Mouse (Mus musculus) thymus, adult 2 months (tissue): ENCODE data around the gene Ythdc1. TPM values are rescaled to one million over a fixed set of nuclear protein-coding genes. Genes with fewer than 3 reads are reported as not detected.
"Not testable (repeated sequence)": the region's sequence is repeated elsewhere in the genome, so short reads cannot be mapped to it uniquely, and the experiment has no call there.

Experiments
- DNase-seq: peaks from one replicate; pipeline ENCODE4 v3.0.0; 2021
- H3K27ac ChIP-seq: fragments of 200-500 bp; 2 replicates; pipeline ENCODE4 v1.5.1; 2012; ENCODE audit warnings: low read length, control low read depth; ENCODE audit not compliant: control insufficient read depth, insufficient read depth
- H3K27me3 ChIP-seq: fragments of 200-500 bp; 2 replicates; pipeline ENCODE4 v1.6.1; 2012; ENCODE audit warnings: mild to moderate bottlenecking, low read length, moderate library complexity, mixed read lengths; ENCODE audit not compliant: control insufficient read depth, insufficient read depth
- H3K36me3 ChIP-seq: fragments of 200-500 bp; 2 replicates; pipeline ENCODE4 v1.6.1; 2012; ENCODE audit warnings: mild to moderate bottlenecking, low read length, moderate library complexity; ENCODE audit not compliant: control insufficient read depth, insufficient read depth
- H3K4me1 ChIP-seq: fragments of 200-500 bp; replicated peaks from 2 replicates; pipeline ENCODE4 v1.6.1; 2012; ENCODE audit warnings: low read length; ENCODE audit not compliant: control insufficient read depth, insufficient read depth
- H3K4me3 ChIP-seq: fragments of 200-500 bp; 2 replicates; pipeline ENCODE4 v1.5.1; 2012; ENCODE audit warnings: mild to moderate bottlenecking, low read length, control low read depth, moderate library complexity; ENCODE audit not compliant: control insufficient read depth, insufficient read depth
- CTCF ChIP-seq: fragments of 200-500 bp; IDR thresholded peaks from 2 replicates; pipeline ENCODE4 v1.5.1; 2012; ENCODE audit warnings: mild to moderate bottlenecking, control low read depth, low read length, moderate library complexity, borderline replicate concordance; ENCODE audit not compliant: control insufficient read depth, poor library complexity, insufficient read depth; ENCODE audit errors: extremely low read depth
- POLR2A ChIP-seq: fragments of 200-500 bp; IDR thresholded peaks from 2 replicates; pipeline ENCODE4 v1.6.1; 2012; ENCODE audit warnings: mild to moderate bottlenecking, low read length, control low read depth, moderate library complexity; ENCODE audit not compliant: control insufficient read depth, poor library complexity, insufficient read depth; ENCODE audit errors: extremely low read depth
- WGBS: fragments of 180-500 bp; shearing (Covaris S2); methylation state at CpG from one replicate; pipeline ENCODE4 v1.1.7; 2018; 5-methylcytosine and 5-hydroxymethylcytosine counted together
- polyA plus RNA-seq: library from polyadenylated mRNA; depleted of rRNA; stranded (reverse); fragments of >200 nt; gene quantifications from 2 replicates; pipeline ENCODE4 v1.2.3, GENCODE M21; 2012

The Ythdc1 gene
- polyA plus RNA-seq, 1 experiment = 36.2 TPM

DNA sequence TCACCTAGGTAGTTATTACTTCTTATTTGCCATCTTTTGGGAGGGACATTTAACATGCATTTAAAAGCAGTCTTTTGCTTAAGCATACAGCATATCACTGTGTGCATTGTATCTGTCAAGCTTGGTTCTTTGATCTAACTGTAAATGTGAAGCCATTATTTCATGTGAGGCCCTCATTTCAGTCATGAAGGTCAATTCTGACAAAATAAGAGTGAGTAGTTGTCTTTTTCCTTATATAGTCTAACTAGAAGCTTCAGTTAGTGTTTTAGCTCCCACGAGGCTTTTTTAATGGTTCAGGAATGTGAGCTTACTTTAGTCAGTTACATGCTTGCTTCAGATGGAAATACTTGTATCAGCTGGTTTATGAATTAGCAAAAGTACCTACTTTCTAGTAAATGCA lies 34.1 kb downstream of the Ythdc1 start:
- TF ChIP-seq CTCF (no peak), POLR2A (no peak)
- 87% methylated on average over 1 of the region's 1 CpGs for WGBS

DNA sequence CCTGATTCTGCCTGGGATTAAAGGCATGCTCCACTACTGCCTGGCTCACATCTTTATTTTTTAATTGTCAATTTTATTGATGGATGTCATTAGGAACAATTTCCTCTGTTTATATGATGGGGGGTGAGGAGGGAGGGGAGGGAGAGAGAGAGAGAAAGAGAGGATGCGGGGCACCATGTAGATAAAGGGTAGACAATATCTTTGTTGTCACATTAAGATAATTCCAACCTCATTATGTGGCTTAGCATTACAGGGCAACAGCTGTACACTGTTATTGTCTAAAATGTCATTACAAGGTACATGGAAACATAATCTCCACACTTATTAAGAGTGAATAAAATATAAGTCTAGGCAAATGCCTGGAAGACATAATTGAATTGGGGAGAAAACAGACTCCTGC lies 35.5 kb downstream of the Ythdc1 start:
- 97% methylated on average over 1 of the region's 1 CpGs for WGBS
- H3K27me3 ChIP-seq = no peaks in the 10 kb centered on the region
- no peak for DNase-seq
- no peak overlapping the region for H3K4me3 ChIP-seq
- no peak overlapping the region for H3K27ac ChIP-seq
- TF ChIP-seq CTCF (no peak), POLR2A (no peak)
- H3K36me3 ChIP-seq = peaks cover 19% of the 10 kb centered on the region
- H3K4me1 ChIP-seq = no peaks in the 10 kb centered on the region

More for the DNA sequence above, 34.1 kb downstream of the Ythdc1 start:
- Histone ChIP-seq H3K27ac (no peak overlapping the region), H3K27me3 (no peaks in the 10 kb centered on the region), H3K4me1 (no peaks in the 10 kb centered on the region), H3K36me3 (peaks cover 19% of the 10 kb centered on the region), H3K4me3 (no peak overlapping the region)
- no peak for DNase-seq

DNA sequence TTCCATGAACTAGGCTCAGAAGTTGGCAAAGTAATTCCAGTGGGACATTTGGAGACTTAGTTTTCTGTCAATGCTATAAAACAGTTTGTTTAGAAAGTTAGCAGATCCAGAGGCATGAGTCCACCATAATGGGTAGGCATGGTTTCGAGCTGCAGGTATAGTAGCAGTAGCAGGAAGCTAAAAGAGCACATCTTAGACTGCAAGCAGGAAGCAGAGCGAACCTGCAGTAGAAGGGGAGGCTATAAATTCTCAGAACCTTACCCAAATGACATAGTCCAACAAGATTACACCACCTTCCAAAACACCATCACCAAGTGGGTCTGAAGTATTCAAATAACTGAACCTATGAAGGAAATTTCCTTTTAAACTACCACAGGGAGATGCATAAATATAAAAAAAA lies 36.2 kb downstream of the Ythdc1 start:
- WGBS = 39% methylated on average over 2 of the region's 2 CpGs
- no peak overlapping the region for H3K27ac ChIP-seq
- H3K27me3 ChIP-seq = no peaks in the 10 kb centered on the region
- TF ChIP-seq POLR2A = no peak
- no peak for TF ChIP-seq CTCF
- DNase-seq = no peak
- no peaks in the 10 kb centered on the region for H3K4me1 ChIP-seq
- H3K36me3 ChIP-seq = peaks cover 15% of the 10 kb centered on the region
- no peak overlapping the region for H3K4me3 ChIP-seq

DNA sequence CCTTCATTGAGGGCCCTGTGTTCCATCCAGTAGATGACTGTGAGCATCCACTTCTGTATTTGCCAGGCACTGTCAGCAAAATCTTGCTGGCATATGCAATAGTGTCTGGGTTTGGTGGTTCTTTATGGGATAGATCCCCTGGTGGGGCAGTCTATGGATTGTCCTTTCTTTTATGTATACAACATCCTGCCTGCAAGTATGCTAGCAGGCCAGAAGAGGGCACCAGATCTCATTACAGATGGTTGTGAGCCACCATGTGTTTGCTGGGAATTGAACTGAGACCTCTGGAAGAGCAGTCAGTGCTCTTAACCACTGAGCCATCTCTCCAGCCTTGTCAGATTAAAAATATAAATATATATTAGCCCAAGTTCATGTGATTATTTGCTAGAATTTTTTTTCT lies 37.2 kb downstream of the Ythdc1 start:
- H3K36me3 ChIP-seq, H3K27me3 ChIP-seq, H3K27ac ChIP-seq, H3K4me3 ChIP-seq, DNase-seq, H3K4me1 ChIP-seq: not testable (repeated sequence)

DNA sequence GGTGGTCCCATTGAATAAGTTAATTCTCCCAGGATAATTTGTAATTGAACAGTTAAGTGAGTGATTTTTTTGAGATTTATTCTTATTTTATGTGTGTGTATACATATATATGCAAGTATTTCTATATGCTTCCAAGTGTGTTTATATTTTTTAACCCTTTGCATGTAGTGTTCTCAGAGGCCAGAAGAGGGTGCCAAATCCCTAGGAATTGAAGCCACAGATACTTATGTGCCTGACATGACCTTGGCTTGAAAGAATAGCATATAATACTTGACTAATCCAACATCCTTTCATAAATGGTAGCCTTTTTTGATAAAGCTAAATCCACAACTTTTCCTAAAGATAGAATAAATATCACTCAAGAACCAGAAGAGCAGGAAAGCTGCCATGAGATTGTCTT lies 46.1 kb downstream of the Ythdc1 start:
- H3K27ac ChIP-seq = no peak overlapping the region
- DNase-seq = no peak
- no peak overlapping the region for H3K4me3 ChIP-seq
- no peaks in the 10 kb centered on the region for H3K27me3 ChIP-seq
- H3K36me3 ChIP-seq = no peaks in the 10 kb centered on the region
- no peak for TF ChIP-seq CTCF
- TF ChIP-seq POLR2A = no peak
- H3K4me1 ChIP-seq = no peaks in the 10 kb centered on the region

DNA sequence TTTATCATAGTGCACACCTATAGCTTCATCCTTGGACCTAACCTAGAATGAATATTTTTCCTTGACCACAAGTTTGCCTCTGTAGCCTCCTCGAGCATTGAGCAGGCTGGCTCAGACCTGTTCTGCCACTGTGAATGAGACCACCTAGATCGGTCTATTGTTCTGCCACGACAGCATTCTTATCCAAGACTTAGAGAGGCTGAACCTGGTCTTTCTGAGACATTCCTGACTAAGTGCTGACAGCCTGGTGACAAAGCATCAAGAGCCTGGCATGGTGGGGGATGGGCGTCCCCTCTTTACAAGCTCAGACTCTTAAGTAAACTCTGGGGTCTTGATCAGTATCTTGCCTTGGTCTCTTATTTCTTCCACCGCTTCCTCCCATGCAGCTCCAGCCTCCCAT lies 47.6 kb downstream of the Ythdc1 start:
- Histone ChIP-seq H3K4me1 (no peaks in the 10 kb centered on the region), H3K36me3 (no peaks in the 10 kb centered on the region), H3K27ac (no peak overlapping the region), H3K27me3 (no peaks in the 10 kb centered on the region), H3K4me3 (no peak overlapping the region)
- no peak for DNase-seq
- WGBS = 78% methylated on average over 5 of the region's 5 CpGs
- TF ChIP-seq CTCF = no peak
- no peak for TF ChIP-seq POLR2A

DNA sequence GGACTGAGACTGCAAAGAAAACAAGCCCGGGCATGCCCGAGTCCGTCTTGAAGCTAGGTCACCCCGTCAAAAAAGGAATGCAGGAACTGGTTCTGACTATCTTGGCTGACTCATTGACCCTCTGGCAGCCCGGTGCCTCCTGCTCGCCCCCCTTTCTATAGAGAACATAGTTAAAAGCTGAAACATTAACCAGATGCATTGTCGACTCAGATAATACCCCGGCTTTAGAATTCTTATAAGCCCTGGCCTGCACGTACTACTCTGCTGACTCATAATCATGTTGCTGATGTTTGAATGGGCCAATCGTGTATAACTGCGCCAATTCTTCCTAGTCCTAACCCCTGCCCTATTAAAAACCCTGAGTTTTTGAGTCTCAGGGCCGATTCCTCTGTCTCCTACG lies 52.5 kb downstream of the Ythdc1 start:
- H3K4me1 ChIP-seq, H3K4me3 ChIP-seq, DNase-seq, H3K27me3 ChIP-seq, H3K27ac ChIP-seq, H3K36me3 ChIP-seq: not testable (repeated sequence)
- WGBS = 91% methylated on average over 13 of the region's 13 CpGs

DNA sequence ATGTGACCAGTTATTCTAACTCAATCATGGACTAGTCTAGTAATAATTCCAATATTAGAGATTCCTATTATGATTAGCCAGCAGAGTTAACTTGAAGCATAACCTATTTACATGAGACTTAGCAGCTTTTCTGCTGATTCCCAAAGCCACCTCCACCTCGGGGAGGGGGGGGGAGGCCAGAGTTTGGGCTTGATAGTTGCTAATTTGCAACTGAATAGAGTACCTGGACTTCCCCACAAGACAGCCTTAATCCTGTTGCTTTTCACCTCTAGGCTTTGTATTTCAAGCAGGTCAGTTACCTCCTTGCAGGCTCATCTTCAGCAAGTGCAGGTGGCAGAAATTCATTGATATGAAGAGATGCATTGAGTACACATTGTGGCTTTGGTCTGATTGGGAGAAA lies 53.7 kb downstream of the Ythdc1 start:
- TF ChIP-seq CTCF = no peak
- no peak for TF ChIP-seq POLR2A
- no peaks in the 10 kb centered on the region for H3K36me3 ChIP-seq
- 50% methylated on average over 1 of the region's 1 CpGs for WGBS
- DNase-seq = no peak
- no peaks in the 10 kb centered on the region for H3K4me1 ChIP-seq
- H3K27me3 ChIP-seq = no peaks in the 10 kb centered on the region
- no peak overlapping the region for H3K4me3 ChIP-seq
- no peak overlapping the region for H3K27ac ChIP-seq
